Mouse (Mus musculus) CD4-positive, CD25-positive, alpha-beta regulatory T cell, adult 2 months (primary cell): ENCODE data around the gene Vmn2r100.

ENCODE experiments used
- DNase-seq: peaks from one replicate; pipeline ENCODE4 v3.0.0-alpha.2; 2012; ENCODE audit warnings: low read depth, low spot score

Vmn2r100 gene

GRCm38 (mm10) chr17:19504432-19504831, at the start of gene Vmn2r100:
TSS of gene Vmn2r100 (plus strand) at chr17:19504732.
- DNase-seq: no peak

DNA sequence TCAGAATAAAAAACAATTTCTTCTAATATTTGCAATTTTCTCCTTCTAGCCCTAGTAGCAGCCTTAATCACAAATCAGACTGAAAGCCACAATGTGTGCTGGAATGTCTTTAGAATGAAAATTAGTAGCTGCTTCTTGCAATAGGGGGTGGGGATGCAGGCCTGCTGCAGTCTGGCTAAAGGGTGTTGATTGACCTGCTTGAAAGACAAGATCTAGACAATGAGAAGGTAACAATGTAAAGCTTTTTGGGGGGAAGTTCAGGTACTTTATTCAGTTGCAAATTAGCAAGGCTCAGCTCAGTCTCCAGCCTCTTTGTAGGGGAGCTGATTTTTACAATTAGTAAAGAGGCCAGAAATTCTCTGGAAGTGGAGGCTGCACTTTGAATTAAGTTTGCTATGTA, 21.7 kb upstream of the Vmn2r100 start:
- no peak for DNase-seq

GRCm38 (mm10) chr17:19576927-19577326, 72.4 kb downstream of the Vmn2r100 start, which contains the start of gene Vmn2r101:
TSS of gene Vmn2r101 (plus strand) at chr17:19577227.
- no peak for DNase-seq
